Mouse (Mus musculus) limb, embryonic 14.5 days (tissue): Measurements from ENCODE around the gene Cd24a. TPM values are rescaled to one million over a fixed set of nuclear protein-coding genes. Genes with fewer than 3 reads are reported as not detected.

Source experiments
- ATAC-seq: fragments of 200-750 bp; cut with Nextera tagmentation; 2 replicates; pipeline ENCODE4 v1.8.0; 2017; ENCODE audit warnings: low read depth, moderate number of reproducible peaks, moderate TSS enrichment; ENCODE audit not compliant: low FRiP score
- DNase-seq: peaks from one replicate; pipeline ENCODE4 v3.0.0-alpha.2; 2015; ENCODE audit warnings: low spot score
- H3K27ac ChIP-seq: fragments of 300-500 bp; sonication (generic); replicated peaks from 2 replicates; pipeline ENCODE4 v1.5.1; 2014; ENCODE audit warnings: low read depth, mild to moderate bottlenecking, low read length, moderate library complexity, mixed read lengths
- H3K27me3 ChIP-seq: fragments of 300-500 bp; sonication (generic); 2 replicates; pipeline ENCODE4 v1.6.1; 2014; ENCODE audit warnings: low read length, mixed read lengths; ENCODE audit not compliant: control insufficient read depth, insufficient read depth
- H3K36me3 ChIP-seq: fragments of 300-500 bp; sonication (generic); 2 replicates; pipeline ENCODE4 v1.6.1; 2014; ENCODE audit warnings: mild to moderate bottlenecking, low read length, moderate library complexity, mixed read lengths; ENCODE audit not compliant: control insufficient read depth, insufficient read depth
- H3K4me1 ChIP-seq: fragments of 300-500 bp; sonication (generic); 2 replicates; pipeline ENCODE4 v1.6.1; 2014; ENCODE audit warnings: antibody characterized with exemption, low read length, mixed read lengths; ENCODE audit not compliant: control insufficient read depth, insufficient read depth
- H3K4me2 ChIP-seq: fragments of 300-500 bp; sonication (generic); replicated peaks from 2 replicates; pipeline ENCODE4 v1.6.1; 2014; ENCODE audit warnings: low read depth, mild to moderate bottlenecking, low read length, moderate library complexity; ENCODE audit not compliant: severe bottlenecking
- H3K4me3 ChIP-seq: fragments of 300-500 bp; sonication (generic); replicated peaks from 2 replicates; pipeline ENCODE4 v1.5.1; 2014; ENCODE audit warnings: low read length
- H3K9ac ChIP-seq: fragments of 300-500 bp; sonication (generic); 2 replicates; pipeline ENCODE4 v1.6.1; 2014; ENCODE audit warnings: mild to moderate bottlenecking, low read depth, low read length, moderate library complexity; ENCODE audit not compliant: severe bottlenecking
- H3K9me3 ChIP-seq: fragments of 300-500 bp; sonication (generic); 2 replicates; pipeline ENCODE4 v1.6.1; 2016; ENCODE audit warnings: low read length; ENCODE audit not compliant: control insufficient read depth
- POLR2A ChIP-seq: fragments of 200-500 bp; IDR thresholded peaks from 2 replicates; pipeline ENCODE4 v1.8.0; 2012; ENCODE audit warnings: inconsistent platforms, mild to moderate bottlenecking, moderate library complexity, borderline replicate concordance; ENCODE audit not compliant: insufficient read depth, insufficient read length; ENCODE audit errors: extremely low read depth
- WGBS: fragments of 180-500 bp; shearing (Covaris S2); extraction: QIAGEN DNeasy Blood & Tissue Kit; methylation state at CpG from one replicate; pipeline ENCODE4 v1.1.7; 2014; 5-methylcytosine and 5-hydroxymethylcytosine counted together
- polyA plus RNA-seq, 2 experiments: library from polyadenylated mRNA; depleted of rRNA in 1 of 2; stranded (reverse) in 1 of 2; unstranded in 1 of 2; fragments of >200 nt; fragmentation: Nextera tagmentation in 1 of 2; extraction: Ambion mirVana in 1 of 2; gene quantifications; 2 replicates each; pipeline versions ENCODE4 v1.2.1 to v1.2.3; 2012 to 2014

The Cd24a gene
- polyA plus RNA-seq (2012; rRNA removed) = 335 and 359 TPM in 2 replicates
- polyA plus RNA-seq (2014; fragmentation: Nextera tagmentation; extraction: Ambion mirVana) = 268 and 314 TPM in 2 replicates

- Histone ChIP-seq H3K4me2 (peak within 1 kb of the TSS; percentile 85), H3K9me3 (no peaks in the 10 kb centered on the region), H3K27ac (peak within 1 kb of the TSS; percentile 100), H3K9ac (peak within 1 kb of the TSS; percentile 96), H3K36me3 (peaks cover 10% of the 10 kb centered on the region), H3K4me1 (peaks cover 3% of the 10 kb centered on the region), H3K27me3 (no peaks in the 10 kb centered on the region), H3K4me3 (peak within 1 kb of the TSS; percentile 65)
- WGBS = under 1% methylated on average over 6 of the region's 6 CpGs
- ATAC-seq (no peak), DNase-seq (no peak)
- no peak for TF ChIP-seq POLR2A
Observed at GRCm38 (mm10) chr10:43577997-43578331, at the start of gene Cd24a. Gene Cd24a (plus strand): TSS chr10:43578284.

GRCm38 (mm10) chr10:43534382-43534781 lies 43.7 kb upstream of the Cd24a start:
- H3K36me3 ChIP-seq = peaks cover 39% of the 10 kb centered on the region
- no peak for TF ChIP-seq POLR2A
- WGBS = 78% methylated on average over 1 of the region's 1 CpGs
- no peak overlapping the region for H3K9ac ChIP-seq
- H3K27me3 ChIP-seq = no peaks in the 10 kb centered on the region
- peaks cover under 1% of the 10 kb centered on the region for H3K4me1 ChIP-seq
- H3K27ac ChIP-seq = no peak overlapping the region
- H3K4me3 ChIP-seq = no peak overlapping the region
- ATAC-seq (no peak), DNase-seq (no peak)
- H3K9me3 ChIP-seq = no peaks in the 10 kb centered on the region
- H3K4me2 ChIP-seq = no peak overlapping the region

- Histone ChIP-seq H3K9me3 (no peaks in the 10 kb centered on the region), H3K4me3 (no peak overlapping the region), H3K27ac (no peak overlapping the region), H3K27me3 (no peaks in the 10 kb centered on the region), H3K9ac (no peak overlapping the region), H3K4me1 (peaks cover 12% of the 10 kb centered on the region), H3K4me2 (no peak overlapping the region), H3K36me3 (peaks cover 9% of the 10 kb centered on the region; the same call in 1 of the 2 replicates)
- 95% methylated on average over 7 of the region's 7 CpGs for WGBS
- ATAC-seq = no peak
- DNase-seq = no peak
- no peak for TF ChIP-seq POLR2A
Observed at GRCm38 (mm10) chr10:43537652-43538051, 40.4 kb upstream of the Cd24a start.

- H3K4me2 ChIP-seq = no peak overlapping the region
- no peak overlapping the region for H3K27ac ChIP-seq
- DNase-seq (no peak), ATAC-seq (no peak)
- peaks cover 12% of the 10 kb centered on the region for H3K4me1 ChIP-seq
- H3K9ac ChIP-seq = no peak overlapping the region
- H3K9me3 ChIP-seq = no peaks in the 10 kb centered on the region
- H3K27me3 ChIP-seq = no peaks in the 10 kb centered on the region
- 0 out of 2 replicates have a peak, but pooled peaks cover 3% of the 10 kb centered on the region for H3K36me3 ChIP-seq
- TF ChIP-seq POLR2A = no peak
- WGBS = 85% methylated on average over 5 of the region's 5 CpGs
- H3K4me3 ChIP-seq = no peak overlapping the region
Observed at GRCm38 (mm10) chr10:43538831-43539230, 39.3 kb upstream of the Cd24a start.

- no peak for ATAC-seq
- 8% methylated on average over 12 of the region's 12 CpGs for WGBS
Observed at GRCm38 (mm10) chr10:43539746-43540310, 38.3 kb upstream of the Cd24a start.

More at GRCm38 (mm10) chr10:43539746-43540310, 38.3 kb upstream of the Cd24a start:
- H3K27me3 ChIP-seq = no peaks in the 10 kb centered on the region
- H3K4me3 ChIP-seq = peak overlapping the region; percentile 88
- H3K9ac ChIP-seq = peak overlapping the region; percentile 91
- no peak overlapping the region for H3K27ac ChIP-seq
- 0 out of 2 replicates have a peak, but pooled peaks cover 3% of the 10 kb centered on the region for H3K36me3 ChIP-seq
- DNase-seq = no peak
- no peak for TF ChIP-seq POLR2A
- H3K4me2 ChIP-seq = peak overlapping the region; percentile 66
- peaks cover 12% of the 10 kb centered on the region for H3K4me1 ChIP-seq
- H3K9me3 ChIP-seq = no peaks in the 10 kb centered on the region
